Mouse (Mus musculus): ENCODE data around the gene 2300009A05Rik.

The 2300009A05Rik gene

DNA sequence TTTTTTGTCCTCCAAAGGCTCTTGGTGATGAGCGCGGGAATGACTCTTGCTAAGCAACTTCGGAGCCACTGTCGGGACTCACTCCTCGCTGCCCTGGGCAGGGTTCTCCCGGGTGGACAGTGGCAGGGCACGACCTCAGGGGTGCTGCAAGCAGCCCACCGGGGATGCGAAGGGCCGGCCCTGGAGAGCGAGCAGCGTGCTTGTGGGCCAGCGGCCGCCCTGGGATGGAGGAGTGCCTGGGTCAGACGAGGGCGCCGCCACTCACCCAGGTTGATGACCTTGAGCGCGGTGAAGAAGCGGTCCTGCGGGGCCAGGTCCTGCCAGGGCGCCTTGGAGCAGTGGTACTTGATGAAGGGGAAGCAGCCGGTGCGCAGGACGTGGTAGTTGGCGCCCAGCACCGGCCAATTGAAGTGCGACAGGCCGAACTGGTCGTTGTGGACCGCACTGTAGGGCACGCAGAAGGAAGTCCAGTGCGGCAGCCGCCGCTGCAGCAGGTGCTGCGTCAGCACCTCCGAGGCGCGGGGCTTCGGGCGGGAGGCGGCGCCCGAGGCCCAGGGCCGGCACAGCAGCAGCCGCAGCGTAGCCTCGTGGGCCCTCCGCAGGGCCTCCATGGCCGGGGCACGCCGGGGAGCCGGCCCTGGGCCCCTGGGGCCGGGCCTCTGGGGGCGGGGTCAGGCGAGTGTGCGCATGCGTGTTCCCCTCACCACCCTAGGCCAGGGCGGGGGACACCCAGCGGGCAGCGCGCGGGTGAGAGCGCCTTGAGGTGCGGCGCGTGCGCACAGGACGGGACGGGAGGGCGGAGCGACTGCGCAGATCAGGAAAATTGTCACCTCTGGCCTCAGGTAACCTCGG is at the start of gene 2300009A05Rik:
2300009A05Rik (minus strand) TSS at position 636 of the 852 bp plus-strand sequence.
- peak; percentile 93 for ATAC-seq (ENCODE audit: insufficient number of reproducible peaks, low FRiP score, low TSS enrichment)

DNA sequence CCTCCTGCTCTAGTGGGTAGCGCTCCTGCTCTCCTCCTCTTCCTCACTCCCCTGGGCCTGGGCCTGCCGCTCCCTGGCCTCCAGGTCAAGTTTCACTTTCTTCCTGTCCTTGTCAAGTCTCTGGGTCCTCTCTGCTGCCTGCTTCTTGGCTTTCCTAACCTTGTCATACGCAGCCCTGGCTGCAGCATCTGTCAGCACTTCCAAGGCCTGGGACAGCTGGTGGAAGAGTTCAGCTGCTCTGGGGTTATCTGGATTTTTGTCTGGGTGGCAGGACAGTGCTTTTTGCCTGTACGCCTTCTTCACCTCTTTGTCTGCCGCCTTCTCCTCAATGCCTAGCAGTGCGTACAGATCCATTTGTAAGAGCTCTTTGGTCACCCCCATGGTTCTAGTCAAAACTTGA is 44.6 kb upstream of the 2300009A05Rik start:
- no peak for ATAC-seq (ENCODE audit: insufficient number of reproducible peaks, low FRiP score, low TSS enrichment)

DNA sequence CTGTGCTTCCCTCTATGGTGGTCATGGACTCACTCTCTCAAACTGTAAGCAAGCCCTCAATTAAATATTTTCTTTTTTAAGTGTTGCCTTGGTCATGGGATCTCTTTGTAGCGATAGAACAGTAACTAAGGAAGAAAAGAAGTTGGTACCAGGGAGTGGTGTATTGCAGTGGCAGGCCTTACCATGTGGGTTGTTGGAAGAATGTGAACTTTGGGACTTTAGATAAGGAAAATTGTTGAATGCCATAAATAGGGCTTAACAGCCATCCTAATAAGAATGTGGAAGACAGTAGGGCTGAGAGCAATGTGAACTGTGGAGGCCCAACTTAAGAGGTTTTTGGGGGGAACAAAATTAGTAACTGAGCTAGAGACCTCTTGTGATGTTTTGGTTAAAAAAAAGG is 31.6 kb upstream of the 2300009A05Rik start:
- ATAC-seq (ENCODE audit: insufficient number of reproducible peaks, low FRiP score, low TSS enrichment): no peak

DNA sequence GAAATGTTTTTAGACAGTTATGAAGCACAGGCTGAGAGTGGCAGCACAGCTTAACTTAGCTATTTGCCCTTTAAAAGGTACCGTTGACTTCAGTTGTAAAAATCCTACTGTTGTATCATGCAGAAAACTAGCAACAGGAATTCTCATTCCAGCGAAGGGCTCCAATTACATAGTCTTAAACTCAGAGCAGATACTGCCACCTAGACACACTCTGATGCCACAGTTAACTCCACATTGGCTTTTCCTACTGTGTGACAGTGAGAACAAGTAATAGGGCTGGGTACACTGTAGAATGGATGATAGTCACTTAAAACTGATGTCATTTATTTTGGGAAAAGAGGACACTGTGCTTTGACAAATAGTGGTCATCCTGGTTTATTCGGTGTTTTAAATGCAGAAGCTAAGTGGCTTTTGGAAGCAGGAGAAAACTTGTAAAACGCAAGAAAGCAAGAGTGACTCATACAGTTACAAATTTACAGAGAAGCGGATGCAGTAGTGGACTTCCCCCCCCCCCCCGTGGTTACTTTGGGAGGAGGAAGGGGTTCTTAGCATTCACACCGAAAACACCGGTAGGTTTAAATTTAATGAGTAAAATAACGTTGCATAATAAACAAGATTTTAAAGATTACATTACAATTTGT is 22.2 kb upstream of the 2300009A05Rik start:
- ATAC-seq (ENCODE audit: insufficient number of reproducible peaks, low FRiP score, low TSS enrichment): no peak

DNA sequence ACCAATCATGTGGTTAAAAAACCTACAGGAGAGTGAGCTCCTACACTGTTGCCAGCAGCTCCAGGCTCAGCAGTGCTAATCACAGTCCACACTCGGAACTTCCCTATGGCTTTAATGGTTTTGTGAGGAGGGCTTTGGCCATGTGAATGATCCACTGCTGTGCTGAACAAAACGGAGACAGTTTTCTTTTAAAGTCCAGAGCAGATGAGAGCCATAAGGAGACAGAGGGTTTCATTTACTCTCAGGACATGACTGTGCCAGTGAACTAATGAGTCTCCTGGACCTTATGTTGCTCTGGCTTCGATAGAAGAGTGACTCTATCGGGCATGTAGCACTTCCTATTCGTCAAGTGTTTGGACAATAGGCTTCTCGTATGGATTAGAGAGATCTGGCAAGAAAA is 21.4 kb upstream of the 2300009A05Rik start:
- peak; percentile 49; the same call in 1 of the 2 replicates for ATAC-seq (ENCODE audit: insufficient number of reproducible peaks, low FRiP score, low TSS enrichment)

DNA sequence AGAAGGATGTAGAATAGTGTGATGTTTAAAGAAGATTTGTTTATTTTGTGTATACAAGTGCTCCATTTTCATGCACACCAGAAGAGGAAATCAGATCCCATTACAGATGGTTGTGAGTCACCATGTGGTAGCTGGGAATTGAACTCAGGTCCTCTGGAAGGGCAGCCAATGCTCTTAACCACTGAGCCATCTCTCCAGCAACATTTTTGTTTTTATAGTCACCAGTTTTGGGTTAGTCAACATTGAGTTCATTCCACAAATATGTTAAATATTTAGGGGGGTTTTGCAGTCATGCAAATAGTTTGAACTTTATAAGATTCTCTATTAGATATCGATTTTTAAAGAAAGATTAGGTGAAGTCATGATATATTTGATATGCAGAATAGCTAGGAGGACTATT is 1.1 kb upstream of the 2300009A05Rik start:
- ATAC-seq (ENCODE audit: insufficient number of reproducible peaks, low FRiP score, low TSS enrichment): no peak

DNA sequence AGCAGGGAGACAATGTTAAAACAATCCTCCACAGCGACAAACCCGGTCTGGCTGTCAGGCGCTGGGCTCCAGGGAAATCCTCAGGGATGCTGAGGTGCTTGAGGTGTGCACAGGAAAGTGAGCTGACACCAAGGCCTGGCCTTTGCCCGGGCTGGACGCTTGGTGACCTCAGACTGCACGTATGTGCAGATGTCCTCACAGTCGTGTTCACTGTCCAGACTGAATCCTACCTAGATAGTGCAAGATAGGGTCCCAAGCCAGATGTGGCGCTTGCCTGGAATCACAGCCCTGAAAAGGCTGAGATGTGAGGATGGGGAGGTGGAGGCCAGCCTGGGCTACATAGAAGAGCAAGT is 393 bp upstream of the 2300009A05Rik start:
- ATAC-seq (ENCODE audit: insufficient number of reproducible peaks, low FRiP score, low TSS enrichment): no peak

DNA sequence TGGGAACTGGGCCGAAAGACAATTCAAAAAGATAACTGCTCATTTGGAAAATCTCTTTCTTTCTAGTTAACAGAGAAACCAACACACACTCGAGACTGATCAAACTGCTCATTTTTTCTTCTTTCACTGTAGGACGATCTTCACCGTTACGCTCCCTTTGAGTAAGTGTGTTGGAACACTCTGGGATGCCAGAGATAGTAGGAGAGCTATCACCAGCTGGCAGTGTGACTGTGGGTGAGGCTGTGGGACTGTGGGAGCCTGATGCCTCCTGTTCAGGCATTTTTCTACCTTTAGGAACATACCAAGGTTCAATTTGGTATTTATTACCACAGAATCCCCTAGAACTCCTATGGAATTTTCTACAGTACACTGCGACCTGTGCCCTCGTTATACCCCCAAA is 3.4 kb downstream of the 2300009A05Rik start:
- ATAC-seq (ENCODE audit: insufficient number of reproducible peaks, low FRiP score, low TSS enrichment): no peak

DNA sequence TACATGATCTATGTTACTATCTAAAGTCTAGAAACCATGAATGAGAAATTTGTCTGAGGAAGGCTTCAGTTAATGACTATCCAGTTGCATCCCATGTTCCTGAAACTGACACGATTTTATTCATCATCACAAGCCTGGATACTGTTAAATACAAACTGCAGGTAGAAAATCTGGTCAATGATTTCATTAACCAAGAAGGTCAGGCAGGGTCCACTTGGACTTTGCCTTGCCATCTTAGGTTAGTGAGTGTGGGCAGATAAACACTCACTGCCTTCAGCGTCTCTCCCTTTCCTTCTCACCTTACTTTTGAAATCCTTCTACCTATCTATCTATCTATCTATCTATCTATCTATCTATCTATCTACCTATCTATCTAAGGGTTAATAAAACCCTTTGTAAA is 7.7 kb downstream of the 2300009A05Rik start:
- ATAC-seq (ENCODE audit: insufficient number of reproducible peaks, low FRiP score, low TSS enrichment): no peak

DNA sequence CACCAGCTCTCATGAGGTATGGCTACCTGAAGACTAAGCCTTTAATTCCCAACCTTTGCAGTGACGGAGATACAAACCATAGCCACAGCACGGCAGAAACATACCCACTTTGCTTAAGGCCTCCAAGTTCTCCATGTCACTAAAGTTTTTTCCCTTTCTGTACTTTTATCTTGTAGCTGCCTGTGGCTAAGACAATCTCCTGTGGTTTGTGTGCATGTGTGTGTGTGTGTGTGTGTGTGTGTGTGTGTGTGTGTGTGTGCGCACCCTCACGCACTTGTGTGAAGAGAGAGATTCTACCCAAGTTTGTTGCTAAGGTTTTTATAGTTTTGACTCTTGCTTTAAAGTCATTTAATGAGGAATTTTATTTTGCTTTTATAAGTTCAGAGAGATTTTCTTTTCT is 16.3 kb downstream of the 2300009A05Rik start:
- no peak for ATAC-seq (ENCODE audit: insufficient number of reproducible peaks, low FRiP score, low TSS enrichment)

DNA sequence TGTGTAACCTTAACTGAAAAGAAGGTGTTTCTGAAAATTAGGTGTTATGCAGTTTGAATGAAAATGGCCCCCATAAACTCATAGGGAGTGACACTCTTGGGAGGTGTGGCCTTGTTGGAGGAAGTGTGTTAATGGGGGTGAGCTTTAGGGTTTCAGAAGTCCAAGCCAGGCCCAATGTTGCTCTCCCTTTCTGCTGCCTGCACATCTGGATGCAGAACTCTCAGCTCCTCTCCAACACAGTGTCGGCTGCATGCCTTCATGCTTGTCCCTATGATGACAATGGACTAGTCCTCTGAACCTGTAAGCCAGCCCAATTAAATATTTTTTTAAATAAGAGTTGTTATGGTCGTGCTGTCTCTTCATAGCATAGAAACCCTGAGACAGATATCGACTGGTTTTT is 18.7 kb downstream of the 2300009A05Rik start:
- ATAC-seq (ENCODE audit: insufficient number of reproducible peaks, low FRiP score, low TSS enrichment): no peak

DNA sequence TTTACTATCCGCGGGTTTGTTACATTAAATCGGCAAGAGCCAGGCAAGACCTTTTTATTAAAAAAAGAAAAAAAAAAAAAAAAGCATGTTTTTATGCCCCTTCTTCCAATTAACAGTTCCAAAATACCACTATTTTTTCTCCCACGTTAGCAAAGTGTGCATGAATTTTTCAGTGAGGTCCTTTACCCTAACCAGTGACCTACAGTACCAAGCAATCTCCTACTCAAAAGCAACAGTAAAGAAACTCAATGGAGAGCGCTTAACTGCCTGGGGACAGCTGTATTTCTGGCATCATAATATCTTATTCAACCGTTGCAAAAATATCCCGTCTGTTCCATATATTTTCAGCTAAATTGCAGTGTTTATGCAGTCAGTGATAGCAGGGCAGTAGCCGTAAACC is 20.9 kb downstream of the 2300009A05Rik start:
- no peak for ATAC-seq (ENCODE audit: insufficient number of reproducible peaks, low FRiP score, low TSS enrichment)

DNA sequence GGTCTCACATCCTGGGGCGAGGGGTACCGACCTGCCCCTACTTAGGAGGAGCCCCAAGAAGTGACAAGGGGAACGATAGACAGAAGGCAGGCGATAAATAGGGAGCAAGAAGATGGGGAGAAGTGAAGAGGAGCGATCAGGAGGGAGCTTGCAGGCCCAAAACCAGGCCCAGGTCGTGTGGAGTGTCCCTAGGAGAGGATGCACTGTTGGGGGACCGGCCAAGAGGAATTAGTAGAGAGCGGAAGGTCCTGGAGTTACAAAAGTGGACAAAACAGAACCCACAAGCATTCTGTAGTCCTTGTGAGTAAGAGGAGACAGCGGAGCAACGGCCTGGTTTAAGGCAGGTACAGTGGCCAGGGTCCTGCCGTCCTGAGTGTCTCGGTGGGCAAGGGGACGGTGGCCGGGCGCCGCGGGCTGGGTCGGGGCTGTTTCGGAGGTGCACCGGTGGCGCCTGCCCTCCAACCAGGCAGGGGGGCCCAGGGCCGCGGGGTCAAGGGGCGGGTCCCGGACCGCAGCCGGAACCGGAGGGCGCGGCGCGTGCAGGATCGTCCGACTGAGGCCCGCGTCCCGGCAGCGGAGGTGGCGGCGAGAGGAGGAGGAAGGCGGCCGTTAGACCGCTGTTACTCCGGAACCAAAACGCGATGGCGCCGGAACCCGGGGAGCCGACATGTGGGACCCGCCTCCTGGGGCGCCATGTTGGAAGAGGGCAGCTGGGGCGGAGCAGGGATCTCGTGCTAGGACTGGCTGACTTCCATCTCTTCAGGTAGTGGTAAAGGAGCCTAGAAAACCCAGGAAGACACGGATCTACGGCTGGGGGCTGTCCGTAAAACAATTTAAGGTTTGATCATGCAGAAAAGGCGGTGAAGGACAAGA is 21.5 kb downstream of the 2300009A05Rik start, which contains the start of gene Map2k5:
Map2k5 (minus strand) TSS at position 633 of the 873 bp plus-strand sequence.
- peak; percentile 91 for ATAC-seq (ENCODE audit: insufficient number of reproducible peaks, low FRiP score, low TSS enrichment)

DNA sequence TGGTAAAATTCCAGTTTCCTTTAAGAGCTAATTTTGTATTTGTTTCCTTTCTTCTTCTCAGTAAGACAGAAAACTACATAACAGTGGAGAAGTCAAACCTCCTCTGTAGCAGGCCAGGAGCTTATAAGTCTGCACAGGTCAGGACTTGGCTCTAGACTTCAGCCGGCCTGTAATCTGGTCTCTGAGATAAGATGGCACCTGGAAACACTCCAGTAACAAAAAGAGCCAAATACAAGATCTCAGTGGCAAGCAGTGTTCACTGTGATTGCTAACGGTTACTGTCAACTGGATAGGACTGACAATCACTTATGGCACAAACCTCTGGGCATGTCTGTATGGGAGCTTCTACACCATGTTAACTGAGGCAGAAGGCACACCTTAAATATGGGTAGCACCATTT is 25.7 kb downstream of the 2300009A05Rik start:
- ATAC-seq (ENCODE audit: insufficient number of reproducible peaks, low FRiP score, low TSS enrichment): no peak

DNA sequence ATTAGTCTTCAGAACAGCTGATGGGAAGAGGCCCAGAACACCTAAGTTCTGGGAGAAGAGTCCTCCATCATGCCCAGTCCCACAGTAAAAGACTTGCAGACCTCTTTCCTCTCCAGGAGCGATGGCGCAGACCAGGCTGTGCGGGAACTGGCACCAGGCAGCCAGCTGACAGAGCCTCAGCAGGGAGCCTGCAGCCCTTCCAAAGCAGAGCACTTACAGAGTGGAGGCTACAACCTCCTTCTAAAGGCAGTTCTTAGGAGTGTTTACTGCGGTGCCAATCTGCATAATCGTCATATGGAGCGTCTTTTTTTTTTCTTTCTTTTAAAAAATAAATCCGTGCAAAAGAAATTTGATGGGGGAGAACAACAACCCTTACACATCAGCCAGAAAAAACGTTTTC is 26.5 kb downstream of the 2300009A05Rik start:
- no peak for ATAC-seq (ENCODE audit: insufficient number of reproducible peaks, low FRiP score, low TSS enrichment)

DNA sequence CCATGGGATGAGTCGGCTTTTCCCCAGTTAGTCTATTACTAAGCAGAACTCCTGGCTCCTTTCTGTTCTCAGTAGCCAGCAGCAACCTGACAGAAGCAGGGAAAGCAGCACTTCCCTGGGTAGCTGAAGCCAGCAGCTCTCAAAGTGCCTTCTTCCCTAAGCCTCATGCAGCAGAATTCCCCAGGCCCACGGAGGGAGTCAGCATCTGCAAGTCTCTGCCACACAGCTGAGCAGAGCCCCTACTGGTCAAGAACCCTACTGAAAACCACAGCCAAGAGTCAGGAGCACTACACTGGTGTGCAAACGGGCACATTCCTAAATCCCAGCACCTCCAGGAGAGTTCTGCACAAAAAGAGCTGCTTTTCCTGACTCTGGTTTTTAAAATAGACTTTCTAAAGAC is 38.6 kb downstream of the 2300009A05Rik start:
- no peak for ATAC-seq (ENCODE audit: insufficient number of reproducible peaks, low FRiP score, low TSS enrichment)

DNA sequence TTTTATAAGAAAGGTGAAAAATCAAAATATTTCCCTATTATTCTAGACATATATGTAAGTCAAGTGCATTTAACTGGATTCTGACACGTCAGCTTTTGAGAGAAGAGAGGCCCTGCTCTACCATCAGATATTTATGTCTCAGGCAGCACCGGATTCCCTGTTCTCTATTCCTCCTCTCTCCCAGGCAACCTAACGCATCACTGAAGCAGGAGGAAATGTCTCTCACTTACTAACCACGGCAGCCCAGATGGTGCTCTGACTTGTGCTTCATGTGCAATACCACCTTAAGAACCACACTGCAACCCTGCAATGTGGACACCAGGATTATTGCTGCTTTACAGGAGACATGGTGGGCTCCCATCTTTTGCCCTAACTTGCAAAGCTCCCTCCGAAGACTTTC is 40.0 kb downstream of the 2300009A05Rik start:
- ATAC-seq (ENCODE audit: insufficient number of reproducible peaks, low FRiP score, low TSS enrichment): no peak

DNA sequence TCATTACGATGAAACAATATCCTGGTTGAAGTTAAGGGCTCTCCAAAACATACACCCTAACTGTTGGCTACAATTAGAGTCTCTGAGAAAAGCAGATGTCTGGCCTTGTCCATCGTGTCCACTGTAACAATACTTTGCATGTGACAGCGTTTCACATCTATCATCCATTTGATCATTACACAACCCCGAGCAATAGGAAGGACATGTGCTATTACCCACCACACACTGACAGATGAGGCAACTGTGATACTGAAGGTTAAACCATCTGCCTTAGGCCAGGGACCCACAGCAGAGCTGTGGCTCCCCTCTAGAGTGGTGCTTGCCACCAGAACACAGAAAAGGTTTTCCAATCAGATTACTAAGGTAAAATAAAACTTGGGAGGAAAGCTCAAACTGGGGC is 42.3 kb downstream of the 2300009A05Rik start:
- no peak for ATAC-seq (ENCODE audit: insufficient number of reproducible peaks, low FRiP score, low TSS enrichment)

DNA sequence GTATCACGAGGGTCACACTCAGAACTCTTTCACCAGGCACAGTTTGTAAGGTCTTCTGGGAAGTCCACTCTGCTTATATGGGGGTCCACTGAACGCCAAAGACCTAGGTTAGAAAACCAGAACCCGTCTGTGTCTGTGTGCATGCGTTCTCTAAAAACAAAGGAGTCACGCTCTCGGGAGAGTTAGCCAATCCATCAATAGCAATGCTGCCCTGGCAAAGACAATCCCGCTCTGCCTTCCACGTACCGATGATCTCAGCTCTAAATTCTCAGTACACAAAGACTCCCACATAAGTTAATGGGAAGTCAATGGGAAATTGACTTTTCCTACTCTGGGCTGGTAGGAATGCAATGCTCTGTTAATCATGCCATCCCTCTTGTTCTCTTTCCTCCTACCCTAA is 42.8 kb downstream of the 2300009A05Rik start:
- ATAC-seq (ENCODE audit: insufficient number of reproducible peaks, low FRiP score, low TSS enrichment): no peak

DNA sequence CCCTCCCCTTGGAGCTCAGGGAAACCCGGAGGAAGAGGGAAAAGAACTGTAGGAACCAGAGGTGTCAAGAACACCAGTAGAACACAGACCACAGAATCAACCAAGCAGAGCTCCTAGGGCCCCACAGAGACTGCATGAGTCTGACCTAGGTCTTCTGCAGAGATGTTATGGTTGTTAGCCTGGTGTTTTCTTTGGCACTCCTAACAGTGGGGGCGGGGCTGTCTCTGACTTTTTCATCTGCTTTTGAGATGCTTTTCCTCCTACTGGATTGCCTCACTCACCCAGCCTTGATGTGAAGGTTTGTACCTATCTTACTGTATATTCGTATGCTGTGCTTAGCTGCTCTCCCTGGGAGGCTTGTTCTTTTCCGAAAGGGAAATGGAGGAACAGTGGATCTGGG is 44.9 kb downstream of the 2300009A05Rik start:
- no peak for ATAC-seq (ENCODE audit: insufficient number of reproducible peaks, low FRiP score, low TSS enrichment)

DNA sequence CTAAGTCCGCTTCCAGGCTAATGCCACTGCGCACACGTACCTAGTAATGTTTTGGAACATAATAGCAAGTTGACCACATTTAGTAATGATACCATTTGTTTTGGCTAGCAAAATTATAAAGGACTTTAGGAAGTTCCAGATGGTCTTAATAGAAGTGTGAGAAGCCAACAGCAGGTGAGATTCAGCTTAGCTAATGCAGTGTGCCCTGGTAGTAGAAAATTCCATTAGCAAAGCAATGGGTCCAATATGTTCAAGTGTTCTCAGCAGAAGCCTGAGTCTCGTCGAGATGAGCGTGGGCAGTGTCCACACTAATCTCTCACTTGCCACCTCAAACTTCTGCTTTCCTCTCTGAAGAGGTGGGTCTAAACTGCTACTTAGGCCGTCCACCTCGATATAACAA is 49.0 kb downstream of the 2300009A05Rik start:
- ATAC-seq (ENCODE audit: insufficient number of reproducible peaks, low FRiP score, low TSS enrichment): no peak
